Mouse (Mus musculus) erythroblast, embryonic 14.5 days (primary cell): ENCODE data around the gene Mamdc2.

Experiments used
- GATA1 ChIP-seq: IDR thresholded peaks from 2 replicates; pipeline ENCODE4 v1.6.1; 2012; ENCODE audit warnings: low read length, inconsistent platforms, mixed read lengths
- TAL1 ChIP-seq: IDR thresholded peaks from 3 replicates; pipeline ENCODE4 v1.6.1; 2012; ENCODE audit warnings: low read length, inconsistent platforms, mixed read lengths

GRCm38 (mm10) chr19:23373287-23373686 lies 75.0 kb downstream of the Mamdc2 start:
- TF ChIP-seq GATA1 (no peak), TAL1 (no peak)
